Mouse (Mus musculus) heart, postnatal 14 days (tissue): ENCODE data around the gene Traf4. TPM values are rescaled to one million over a fixed set of nuclear protein-coding genes. Genes with fewer than 3 reads are reported as not detected.
"Not testable (repeated sequence)": the region's sequence is repeated elsewhere in the genome, so short reads cannot be mapped to it uniquely, and the experiment has no call there.

Source experiments
- DNase-seq, 2 experiments: peaks; one replicate each; pipeline ENCODE4 v3.0.0; 2021 to 2022
- intact Hi-C: fragments of 180-260 bp; cut with DNase I; formaldehyde crosslinking; loops from one replicate; pipeline ENCODE4 v1.15.1; 2025
- long read RNA-seq, 2 experiments: library from polyadenylated mRNA; stranded (forward); transcript quantifications; one replicate each; pipeline ENCODE4 v2.0.0; 2021
- total RNA-seq, 2 experiments: library from RNA; stranded (reverse); gene quantifications; 2 replicates each; pipeline ENCODE4 v1.2.3; 2021

Gene Traf4
- 10 to 100 TPM; 10.3 to 11.2 TPM for total RNA-seq
- long read RNA-seq, experiment 1, transcript Traf4-201 (7 exons, 2,078 nt): major isoform, 6 of 11 reads
- long read RNA-seq, experiment 1, partial matches to known transcripts: 4 of 11 reads
- long read RNA-seq, experiment 1, other reads (novel, unspliced or antisense): 1 of 11 reads
- long read RNA-seq, experiment 2, transcript Traf4-201 (7 exons, 2,078 nt): major isoform, 9 of 11 reads
- long read RNA-seq, experiment 2, partial matches to known transcripts: 1 of 11 reads
- long read RNA-seq, experiment 2, other reads (novel, unspliced or antisense): 1 of 11 reads

DNA sequence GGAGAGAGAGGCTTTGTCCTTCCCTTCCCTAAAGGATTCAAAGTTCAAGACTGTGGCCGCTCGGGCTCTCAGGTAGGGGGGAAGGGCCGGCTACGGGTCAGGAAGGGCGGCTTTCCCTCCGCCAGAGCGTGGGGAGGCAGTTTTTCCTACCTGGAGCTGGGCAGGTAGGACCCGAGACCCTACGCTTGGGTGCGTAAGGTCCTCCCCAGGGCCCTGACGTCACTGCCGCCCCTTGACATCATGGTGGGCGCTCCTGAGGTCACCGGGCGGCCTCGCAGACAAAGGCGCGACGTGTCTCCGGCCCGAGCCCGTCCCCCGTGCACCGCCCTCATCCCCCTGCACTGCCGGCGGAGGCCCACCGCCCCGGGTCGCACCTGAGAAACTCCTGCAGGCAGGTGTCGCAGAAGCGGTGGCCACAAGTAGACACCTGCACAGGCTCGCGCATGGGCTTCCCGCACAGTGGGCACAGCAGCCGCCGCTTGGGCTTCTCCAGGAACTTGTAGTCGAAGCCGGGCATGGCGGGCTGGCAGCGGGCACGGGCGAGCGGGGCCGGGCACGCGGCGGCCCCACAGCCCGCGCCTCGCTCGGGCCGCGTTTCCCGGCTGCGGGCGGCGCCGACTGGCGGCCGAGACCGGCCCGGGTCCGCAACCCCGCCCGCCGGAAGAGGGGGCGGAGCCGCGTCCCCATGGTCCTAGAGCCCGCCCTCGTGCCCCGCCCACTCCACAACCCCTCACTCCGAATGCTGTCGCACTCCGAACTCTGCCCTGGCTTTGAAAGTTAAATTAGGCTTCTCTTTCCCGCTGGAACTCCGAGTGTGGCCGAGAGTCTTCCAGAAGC, at the start of gene Traf4:
Gene Traf4, minus strand, starts transcription at position 666 of the 837 bp plus-strand sequence.
- DNase-seq: peak; percentile 90 to 91
- intact Hi-C loops: no loop called here

DNA sequence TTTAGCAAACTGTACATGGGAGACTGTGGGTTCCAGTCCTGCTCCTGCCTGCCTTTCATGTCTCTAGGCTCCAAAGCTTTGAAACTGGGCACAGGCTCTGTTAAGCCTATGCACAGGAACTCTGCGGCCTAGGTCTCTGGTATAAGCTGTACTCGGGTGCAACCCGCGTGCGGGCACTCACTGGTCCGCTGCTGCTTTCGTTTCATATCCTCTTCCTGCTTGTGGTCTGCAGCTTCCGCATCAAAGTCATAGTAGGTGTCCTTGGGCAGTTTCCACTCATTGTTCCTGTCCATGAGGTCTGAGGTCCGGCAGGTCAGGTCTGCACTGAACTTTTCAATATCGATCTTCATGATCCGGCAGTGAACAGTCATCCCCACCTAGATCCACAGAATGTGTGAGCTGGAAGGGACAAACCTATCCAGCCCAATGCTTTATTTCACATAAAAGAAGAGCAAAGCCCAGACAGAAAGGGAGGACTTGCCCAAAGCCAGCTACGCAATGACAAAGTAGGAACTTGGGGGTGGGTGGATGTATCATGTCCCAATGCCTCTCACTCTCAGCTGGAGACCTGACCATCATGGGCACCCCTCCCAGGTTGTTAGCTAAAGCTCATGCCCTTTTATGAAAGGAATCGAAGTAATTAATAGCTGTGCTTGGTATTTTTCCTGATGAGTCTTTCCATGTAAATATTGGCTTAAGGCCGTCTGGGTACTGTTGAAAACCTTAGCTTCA, 47.9 kb upstream of the Traf4 start:
- intact Hi-C loops: no loop called here
- peak in 1 of 2 experiments; percentile 14 for DNase-seq

DNA sequence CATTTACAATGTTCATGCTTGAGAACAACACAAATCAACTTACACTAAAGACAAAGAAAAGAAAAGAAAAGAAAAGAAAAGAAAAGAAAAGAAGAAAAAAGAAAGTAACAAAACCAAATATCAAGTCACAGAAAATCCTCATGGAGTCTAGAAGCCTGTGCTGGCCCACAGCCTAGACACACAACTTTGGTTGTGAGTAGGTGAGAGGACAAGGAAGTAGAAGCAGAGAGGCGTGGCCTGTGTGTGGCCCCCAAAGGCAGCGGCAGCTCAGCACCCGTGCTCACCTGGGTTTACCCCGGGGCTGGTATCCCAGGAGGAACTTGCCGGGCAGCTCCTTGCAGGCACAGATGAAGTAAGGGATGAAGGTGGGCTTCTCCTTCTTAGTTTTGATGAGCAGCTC, 46.1 kb upstream of the Traf4 start:
- DNase-seq: no peak
- intact Hi-C loops: no loop called here

DNA sequence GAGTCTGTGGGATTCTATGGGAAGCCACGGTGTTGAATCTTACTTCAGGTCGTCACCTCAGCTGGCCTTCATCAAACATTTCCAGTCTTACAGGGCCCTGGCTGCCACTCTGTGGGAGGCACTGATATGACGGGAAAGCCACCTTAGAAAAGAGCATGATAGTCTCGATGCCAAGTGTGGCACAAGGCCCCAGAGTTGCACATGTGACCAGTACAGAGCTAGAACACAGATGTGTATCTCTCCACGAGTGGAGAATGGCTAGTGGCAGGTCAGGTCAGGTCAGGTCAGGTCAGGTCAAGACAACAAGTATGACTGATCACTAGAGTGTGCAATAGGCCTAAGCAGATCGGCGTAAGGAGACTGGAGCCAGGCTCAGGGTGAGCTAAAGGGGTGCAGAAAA, 45.2 kb upstream of the Traf4 start:
- no peak for DNase-seq
- intact Hi-C loops: no loop called here

DNA sequence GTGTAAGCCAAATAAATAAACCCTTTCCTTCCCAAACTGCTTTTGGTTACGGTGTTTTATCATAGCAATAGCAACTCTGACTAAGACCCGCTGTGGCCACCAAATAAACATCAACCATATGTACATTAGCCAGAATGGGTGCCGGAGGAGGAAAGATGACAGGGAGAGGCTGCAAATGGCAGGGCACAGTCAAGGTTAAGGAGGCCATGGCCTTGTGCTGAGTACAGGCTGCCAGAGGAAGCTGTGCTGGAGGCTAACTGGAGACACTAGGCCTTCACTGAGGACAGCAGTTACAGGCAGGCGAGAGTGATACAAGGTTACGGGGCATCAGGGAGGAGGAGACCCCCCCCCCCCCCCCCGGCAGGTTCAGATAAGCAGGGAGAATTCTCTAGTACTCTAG, 44.5 kb upstream of the Traf4 start:
- intact Hi-C loops: no loop called here
- no peak for DNase-seq

DNA sequence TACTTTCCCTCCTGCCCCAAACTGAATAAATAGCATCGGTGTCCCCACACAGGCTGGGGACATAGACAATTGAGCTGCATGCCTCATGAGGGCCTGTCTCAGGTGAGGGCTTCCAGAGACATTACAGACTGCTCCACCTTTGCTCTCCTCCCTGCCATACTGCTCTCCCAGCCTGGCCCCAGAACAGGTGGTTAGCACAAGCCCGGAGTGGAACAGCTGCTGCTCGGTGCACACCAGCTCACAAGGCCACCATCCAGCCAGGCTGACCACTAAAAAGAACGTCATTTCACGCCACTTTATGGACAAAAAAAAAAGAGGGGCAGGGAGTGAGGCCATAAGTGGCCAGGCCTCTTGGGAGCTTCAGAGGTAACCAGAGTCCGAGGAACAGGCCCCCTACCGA, 41.8 kb upstream of the Traf4 start:
- DNase-seq: no peak
- intact Hi-C loops: no loop called here

DNA sequence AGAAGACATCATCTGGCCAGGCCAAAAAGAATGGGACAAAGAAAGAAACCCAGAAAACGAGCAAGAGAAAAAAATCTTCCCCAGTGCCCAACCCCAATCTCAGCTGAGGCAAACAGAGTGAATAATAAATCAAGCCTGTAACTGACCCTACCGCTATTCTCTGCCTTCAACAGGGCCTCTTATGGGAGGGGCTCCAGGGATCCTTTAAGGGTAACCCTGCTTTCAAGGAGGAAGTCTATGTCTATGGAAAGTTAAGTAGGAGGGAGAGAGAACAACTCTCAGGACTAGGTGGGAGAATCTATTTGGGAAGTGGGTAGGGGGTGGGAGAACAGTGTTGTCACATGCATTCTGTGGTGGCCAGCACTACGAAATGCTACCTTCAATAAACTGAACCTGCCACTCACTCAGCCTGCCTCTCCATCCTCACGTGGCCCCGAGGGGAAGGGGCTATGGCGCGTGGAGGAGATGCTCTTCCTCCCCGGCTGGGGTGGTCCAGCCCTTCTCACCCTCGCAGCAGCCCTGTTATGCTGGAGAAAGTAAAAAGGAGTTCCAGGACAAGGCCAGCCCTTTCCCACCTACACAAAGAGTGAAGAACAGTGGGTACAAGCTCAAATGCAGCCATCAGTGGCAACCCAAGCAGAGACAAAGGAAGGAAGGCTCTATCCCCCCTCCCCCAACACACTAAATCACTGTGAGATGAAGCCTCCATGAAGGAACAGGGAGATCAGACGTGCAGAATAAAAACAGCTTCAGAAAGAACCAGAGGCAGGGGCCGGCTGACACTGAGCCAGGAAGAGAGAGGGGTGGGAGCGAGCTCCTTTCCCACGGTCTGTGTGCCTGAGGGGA, 40.2 kb upstream of the Traf4 start:
- no peak for DNase-seq
- intact Hi-C loops: no loop called here

DNA sequence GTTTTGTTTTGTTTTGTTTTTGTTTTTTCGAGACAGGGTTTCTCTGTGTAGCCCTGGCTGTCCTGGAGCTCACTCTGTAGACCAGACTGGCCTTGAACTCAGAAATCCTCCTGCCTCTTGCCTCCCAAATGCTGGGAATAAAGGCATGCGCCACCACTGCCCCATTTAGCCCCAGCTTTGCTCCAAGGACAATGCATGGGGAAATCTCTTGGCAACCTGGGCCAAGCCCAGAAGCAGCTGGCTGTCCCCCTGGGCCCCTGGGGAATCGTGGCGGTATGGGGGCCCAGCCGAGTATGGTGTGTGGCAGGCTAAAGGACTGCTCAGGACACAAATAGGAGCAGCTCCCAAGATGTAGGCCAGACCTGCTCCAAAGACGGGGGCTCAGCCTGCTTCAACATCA, 38.9 kb upstream of the Traf4 start:
- DNase-seq: no peak
- intact Hi-C loops: no loop called here

DNA sequence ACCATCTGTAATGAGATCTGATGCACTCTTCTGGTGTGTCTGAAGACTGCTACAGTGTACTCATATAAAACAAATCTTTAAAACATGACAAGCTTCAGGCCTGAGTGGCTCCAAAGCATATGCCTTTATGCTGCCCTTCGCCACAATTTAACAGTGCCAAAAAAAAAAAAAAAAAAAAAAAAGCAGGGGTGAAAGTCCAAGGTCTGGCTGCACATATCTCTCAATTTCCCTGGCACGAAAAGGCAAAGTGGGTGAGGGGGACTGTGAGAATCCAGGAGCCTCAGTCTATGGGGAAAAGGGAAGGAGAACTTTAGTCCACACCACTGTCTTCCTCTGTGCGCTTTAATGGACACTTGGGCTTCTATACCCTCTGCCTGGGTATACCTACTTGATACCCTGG, 37.0 kb upstream of the Traf4 start:
- no peak for DNase-seq
- intact Hi-C loops: no loop called here

DNA sequence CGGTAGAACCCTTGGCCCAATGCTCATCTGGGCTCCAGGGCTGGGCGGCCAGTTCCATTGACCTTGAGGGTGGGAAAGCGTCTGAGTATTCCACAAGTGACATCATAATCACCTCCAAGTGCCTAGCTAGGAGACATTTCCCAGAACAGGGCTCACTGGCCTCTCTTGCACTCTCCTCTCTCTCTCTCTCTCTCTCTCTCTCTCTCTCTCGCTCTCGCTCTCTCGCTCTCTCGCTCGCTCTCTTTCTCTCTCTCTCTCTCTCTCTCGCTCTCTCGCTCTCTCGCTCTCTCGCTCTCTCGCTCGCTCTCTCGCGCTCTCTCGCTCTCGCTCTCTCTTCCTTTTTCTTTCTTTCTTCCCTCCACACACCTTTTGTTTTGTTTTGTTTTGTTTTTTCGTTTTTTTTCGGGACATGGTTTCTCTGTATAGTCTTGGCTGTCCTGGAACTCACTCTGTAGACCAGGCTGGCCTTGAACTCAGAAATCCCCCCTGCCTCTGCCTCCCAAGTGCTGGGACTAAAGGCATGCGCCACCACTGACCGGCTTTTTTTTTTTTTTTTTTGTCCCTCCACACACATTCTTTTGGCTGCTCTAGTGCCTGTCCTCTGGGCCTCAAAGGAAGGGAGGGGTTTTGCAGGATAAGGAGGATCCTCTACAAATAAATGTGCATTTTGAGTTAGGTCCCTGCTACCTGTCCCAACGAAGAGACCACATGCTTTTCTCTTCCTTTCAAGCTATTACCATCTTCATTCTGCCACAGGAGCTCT, 29.9 kb upstream of the Traf4 start:
- no peak for DNase-seq
- intact Hi-C loops: no loop called here

DNA sequence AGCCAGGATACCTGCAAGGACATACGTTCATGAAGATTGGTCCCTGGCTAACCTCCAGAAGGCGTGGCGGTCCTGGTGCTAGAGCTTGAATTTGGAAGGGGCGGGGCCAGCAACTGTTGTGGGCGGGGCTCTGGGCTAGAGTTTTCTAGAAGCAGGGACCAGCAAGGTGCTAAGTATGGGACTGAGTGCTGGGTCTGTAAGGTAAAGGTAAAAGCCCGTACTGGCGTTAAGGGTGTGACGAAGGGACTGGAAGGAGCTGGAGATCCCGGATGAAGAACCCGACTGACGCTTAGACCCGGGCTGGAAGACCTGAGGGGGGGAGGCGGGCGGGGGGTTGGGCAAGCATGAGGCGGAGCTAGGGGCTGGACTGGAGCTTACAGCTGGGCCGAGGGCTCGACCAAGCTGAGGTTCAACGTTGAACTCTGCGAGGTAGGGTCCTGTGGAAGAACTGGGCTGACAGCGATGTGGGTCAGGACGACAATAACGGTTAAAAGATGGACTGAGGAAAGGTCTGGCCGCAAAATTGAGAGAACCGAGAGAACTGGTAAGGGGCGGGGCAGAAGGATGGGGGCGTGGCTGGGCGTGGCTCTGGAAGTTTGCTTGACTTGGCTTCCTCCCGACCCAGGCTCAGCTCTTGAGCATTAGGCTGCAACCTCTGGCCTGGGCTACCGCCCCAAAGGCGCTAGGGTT, 29.2 kb upstream of the Traf4 start:
- intact Hi-C loops: no loop called here
- peak; percentile 74 to 80 for DNase-seq

DNA sequence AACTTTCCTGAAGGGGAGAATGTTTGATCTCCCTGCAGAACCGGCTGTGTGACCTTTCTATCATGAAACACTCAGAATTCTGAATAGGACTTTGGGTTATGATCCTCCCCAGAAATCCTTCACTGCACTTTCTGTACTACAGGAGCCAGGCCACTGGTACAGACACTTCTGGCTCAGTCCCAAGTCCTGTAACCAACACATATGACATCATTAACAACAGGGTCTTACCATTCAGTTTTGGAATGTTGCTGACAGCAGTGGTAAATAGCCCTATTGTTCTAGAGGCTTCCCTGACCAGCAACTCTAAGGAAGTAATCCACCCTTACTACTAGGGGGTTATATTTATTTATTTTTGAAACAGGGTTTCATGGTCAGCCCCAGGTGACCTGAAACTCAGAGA, 27.7 kb upstream of the Traf4 start, which contains the start of gene Proca1:
Gene Proca1, plus strand, starts transcription at position 280 of the 400 bp plus-strand sequence.
- intact Hi-C loops: no loop called here

DNA sequence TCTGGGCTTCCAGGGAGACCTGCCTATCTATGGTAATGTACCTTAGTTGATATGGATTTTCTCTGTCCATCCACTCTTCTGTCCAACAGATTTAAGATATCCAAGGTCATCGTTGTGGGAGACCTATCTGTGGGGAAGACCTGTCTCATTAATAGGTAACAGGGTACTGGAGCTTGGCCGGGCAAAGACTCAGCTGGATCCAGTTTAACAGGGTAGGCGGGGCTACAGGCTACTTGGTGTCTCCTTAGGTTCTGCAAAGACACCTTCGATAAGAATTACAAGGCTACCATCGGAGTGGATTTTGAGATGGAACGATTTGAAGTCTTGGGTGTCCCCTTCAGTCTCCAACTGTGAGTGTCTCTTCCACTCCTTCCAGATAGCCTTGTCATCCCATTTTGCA, 24.7 kb upstream of the Traf4 start:
- intact Hi-C loops: no loop called here
- DNase-seq: no peak

More for the DNA sequence above, 27.7 kb upstream of the Traf4 start, which contains the start of gene Proca1:
- DNase-seq: no peak

DNA sequence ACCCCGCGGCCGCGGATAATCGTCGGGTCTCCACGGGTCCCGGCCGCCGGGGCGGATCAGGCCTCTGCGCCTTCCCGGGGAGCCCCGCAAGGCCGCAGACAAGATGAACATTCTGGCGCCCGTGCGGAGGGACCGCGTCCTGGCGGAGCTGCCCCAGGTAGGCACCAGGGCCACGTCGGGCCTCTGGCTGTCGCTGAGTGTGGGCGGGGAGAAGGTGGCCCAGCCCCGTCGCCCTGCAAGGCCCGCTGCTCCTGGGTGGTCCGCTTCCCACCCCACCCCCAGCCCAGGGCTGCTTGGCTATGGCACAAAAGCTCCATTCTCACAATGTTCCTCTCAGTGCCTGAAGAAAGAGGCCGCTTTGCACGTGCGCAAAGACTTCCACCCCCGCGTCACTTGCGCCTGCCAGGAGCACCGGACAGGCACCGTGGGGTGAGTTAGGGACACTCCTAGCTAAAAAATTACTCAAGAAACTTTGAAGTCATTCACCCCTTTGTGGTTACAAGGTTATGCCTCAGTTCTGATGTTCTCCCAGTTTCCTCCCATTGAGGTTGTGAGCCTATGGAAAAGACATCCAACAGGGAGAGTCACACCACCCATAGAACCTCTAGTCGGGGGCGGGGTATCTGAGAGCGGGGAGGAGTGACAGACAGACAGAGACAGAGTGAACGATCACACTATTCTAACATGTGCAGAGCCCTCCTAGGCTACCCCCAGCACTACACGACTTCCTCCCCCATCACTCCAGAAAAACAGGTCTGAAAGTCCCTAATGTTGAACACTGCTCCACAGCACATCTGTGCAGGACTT, 24.0 kb upstream of the Traf4 start:
- intact Hi-C loops: no loop called here
- DNase-seq: peak; percentile 61 to 76

DNA sequence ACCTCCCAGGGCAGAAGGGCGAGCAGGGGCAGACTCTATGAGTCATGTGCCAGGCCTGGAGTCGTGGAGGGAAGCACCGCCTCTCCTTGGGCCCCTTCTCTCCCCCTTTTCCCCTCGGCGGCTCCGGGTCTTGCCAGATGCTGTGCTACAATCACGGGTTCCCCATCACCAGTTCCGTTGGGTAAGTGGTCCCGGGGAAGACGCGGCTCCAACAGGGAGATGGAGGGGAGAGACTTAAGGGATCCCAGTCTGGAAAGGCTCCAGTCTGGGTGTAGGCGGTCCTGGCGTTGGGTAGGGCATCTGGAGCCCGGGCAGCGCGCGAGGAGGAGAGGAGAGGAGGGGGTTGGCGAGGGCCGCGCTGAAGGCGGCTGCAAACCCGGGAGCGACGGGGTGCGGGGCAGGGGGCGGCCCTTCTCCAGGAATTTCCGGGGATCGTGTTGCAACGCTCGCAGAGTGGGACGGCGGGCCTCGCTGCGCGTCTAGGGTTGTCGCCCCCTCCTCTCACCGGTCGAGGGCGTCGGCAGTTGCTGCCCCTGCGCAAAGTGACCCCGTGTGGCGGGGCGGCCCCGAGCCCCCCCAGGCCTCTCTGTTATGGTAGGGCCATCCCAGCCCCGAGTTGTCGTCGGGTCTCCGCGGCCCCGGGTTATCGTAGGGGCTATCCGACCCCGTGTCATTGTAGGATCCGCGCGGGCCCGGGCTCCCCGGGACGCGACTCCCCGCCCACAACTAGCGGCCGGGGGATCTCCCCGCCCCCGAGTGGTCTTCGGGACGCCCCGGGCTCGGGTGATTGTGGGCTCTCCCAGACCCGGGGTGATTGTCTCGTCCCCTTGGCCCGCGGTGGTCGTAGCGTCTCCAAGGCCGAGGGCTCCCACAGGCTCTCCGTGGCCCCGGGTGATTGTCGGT, 23.2 kb upstream of the Traf4 start, which contains the start of gene Rab34:
Gene Rab34, plus strand, starts transcription at position 100 of the 903 bp plus-strand sequence.
- intact Hi-C loops: no loop called here
- DNase-seq: peak; percentile 77 to 80

DNA sequence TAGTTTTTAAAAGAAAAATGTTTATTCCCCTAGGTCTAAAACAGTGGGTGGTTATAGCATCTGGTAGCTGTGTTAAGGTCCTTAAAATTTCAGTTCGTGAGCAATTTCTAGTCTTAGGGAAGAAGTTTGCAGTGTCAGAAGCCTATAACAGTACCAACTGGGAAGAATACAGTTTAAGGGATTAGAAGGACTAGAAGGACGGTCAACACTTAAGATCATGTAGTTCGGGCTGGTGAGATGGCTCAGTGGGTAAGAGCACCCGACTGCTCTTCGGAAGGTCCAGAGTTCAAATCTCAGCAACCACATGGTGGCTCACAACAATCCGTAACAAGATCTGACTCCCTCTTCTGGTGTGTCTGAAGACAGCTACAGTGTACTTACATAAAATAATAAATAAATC, 19.3 kb upstream of the Traf4 start:
- DNase-seq, intact Hi-C loops: not testable (repeated sequence)
